Mouse (Mus musculus): ENCODE results near the gene Lrrk1. TPM values are rescaled to one million over a fixed set of nuclear protein-coding genes. Genes with fewer than 3 reads are reported as not detected.

Lrrk1 gene
- polyA plus RNA-seq (2016; fragmentation: Nextera tagmentation; extraction: Ambion mirVana), result 4.6 and 6.0 TPM in 2 replicates

DNA sequence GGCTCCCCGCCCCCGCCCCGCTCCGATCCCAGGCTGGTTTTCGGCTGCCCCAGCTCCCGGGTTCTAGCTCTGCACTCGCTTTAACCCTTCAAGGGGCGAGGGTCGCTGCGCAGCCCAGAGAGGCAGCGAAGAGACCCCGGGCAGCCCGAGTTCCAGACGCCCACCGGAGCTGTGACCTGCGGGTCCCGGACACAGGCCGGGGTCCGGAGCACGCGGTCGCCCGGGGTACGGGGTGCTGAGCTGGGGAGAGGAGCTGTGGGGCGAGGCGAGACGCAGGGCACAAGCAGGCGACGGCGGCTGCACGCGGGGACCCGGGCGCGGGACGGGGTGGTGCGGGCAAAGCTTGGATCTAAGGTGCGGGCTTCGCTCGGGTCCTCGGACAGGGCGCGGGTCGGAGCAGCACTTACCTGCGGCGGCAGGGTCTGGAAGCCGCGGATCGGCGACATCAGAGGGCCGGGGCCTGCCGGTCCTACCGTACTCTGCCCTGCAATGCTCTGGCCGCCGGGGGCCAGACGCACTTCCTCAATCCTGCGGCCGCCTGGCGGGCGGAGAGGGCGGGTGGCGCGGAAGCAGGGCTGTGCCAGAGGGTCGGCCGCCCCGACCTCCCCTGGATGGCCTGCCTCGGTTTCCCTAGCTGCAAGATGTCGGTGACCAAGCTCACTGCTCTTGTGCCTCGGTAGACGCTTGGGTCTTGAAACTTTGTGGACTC lies at the start of gene Lrrk1:
Gene Lrrk1, minus strand, starts transcription at position 538 of the 709 bp plus-strand sequence.
- no peaks in the 10 kb centered on the region for H3K36me3 ChIP-seq
- H3K27ac ChIP-seq (replicated peaks), result peak within 1 kb of the TSS; percentile 88
- peaks cover 20% of the 10 kb centered on the region for H3K4me1 ChIP-seq
- H3K4me3 ChIP-seq, result peak within 1 kb of the TSS; percentile 77
- peaks cover 31% of the 10 kb centered on the region; the same call in 1 of the 2 replicates for H3K27me3 ChIP-seq (ENCODE audit: low read depth, poor library complexity, severe bottlenecking)
- peak; percentile 77 for DNase-seq (ENCODE audit: low spot score)
- no peaks in the 10 kb centered on the region for H3K9me3 ChIP-seq (replicated peaks)
- WGBS, result under 1% methylated on average over 70 of the region's 70 CpGs

DNA sequence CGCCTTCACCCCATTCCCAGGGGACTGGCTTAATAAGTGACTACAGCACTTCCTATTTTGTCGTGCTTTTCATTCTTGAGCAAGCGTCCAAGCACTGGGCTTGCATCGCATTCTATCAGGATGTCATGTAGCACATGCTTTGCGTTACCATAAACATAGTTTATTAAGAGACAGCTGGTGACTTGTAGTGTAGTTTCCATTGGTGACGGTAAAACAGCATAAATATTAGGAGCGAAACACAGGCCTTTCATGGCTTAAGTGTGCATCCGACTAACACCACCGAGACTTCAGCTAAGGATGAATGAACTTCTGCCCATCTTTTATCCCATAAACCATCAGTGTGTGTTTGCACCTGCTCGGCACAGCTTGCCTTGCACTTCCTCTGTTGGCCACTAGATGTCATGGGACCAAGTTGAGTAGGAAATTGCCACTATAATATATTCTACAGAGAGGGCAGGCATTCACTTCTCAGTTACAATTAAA lies 46.3 kb upstream of the Lrrk1 start:
- H3K4me1 ChIP-seq, result peaks cover 6% of the 10 kb centered on the region; the same call in 1 of the 2 replicates
- peaks cover 11% of the 10 kb centered on the region for H3K27me3 ChIP-seq (ENCODE audit: low read depth, poor library complexity, severe bottlenecking)
- H3K9me3 ChIP-seq (replicated peaks), result no peaks in the 10 kb centered on the region
- WGBS, result 54% methylated on average over 10 of the region's 10 CpGs
- H3K36me3 ChIP-seq, result no peaks in the 10 kb centered on the region
- H3K4me3 ChIP-seq, result no peak overlapping the region
- no peak overlapping the region for H3K27ac ChIP-seq (replicated peaks)
- peak; percentile 64 for DNase-seq (ENCODE audit: low spot score)

DNA sequence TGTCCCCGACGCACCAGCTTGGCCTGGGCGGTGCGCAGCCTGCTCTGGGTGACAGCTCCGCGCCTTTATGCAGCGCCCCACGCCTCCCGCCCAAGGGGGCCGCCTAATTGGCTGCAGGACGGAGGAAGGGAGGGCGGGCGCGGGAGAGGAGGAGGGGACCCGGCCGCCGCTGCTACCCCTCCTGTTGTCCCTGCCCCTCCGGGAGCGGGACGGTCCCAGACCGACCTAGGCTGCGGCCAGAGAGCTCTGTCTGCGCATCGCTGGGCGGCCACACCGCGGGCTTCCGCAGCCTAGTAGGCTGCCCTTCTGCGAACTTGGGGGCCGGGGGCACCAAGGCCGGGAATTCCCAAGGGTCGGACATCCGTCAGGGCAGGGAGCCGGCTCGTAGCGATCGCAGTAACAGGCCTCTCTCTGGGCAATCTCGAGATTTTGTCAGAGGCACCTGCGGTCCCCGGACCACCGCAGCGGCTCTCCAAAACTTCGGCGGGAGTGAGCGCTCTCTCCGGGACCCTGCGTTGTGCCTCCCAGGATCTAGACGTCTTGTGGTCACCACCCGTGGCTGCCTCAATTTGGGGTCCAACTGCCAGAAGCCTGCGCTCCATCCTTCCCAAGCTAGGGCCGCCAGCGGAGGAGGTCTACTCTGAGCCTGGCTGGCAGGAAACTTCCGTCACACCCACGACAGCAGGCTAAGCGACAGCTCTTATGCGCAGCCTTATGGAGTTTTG lies 39.4 kb upstream of the Lrrk1 start, which contains the start of gene Aldh1a3:
Gene Aldh1a3, minus strand, starts transcription at position 81 of the 725 bp plus-strand sequence.
- peak; percentile 68 for DNase-seq (ENCODE audit: low spot score)
- Histone ChIP-seq H3K36me3 (no peaks in the 10 kb centered on the region), H3K4me1 (peaks cover 18% of the 10 kb centered on the region), H3K27ac (replicated peaks) (peak within 1 kb of the TSS; percentile 46; the same call in 1 of the 2 replicates), H3K9me3 (replicated peaks) (no peaks in the 10 kb centered on the region), H3K27me3 (ENCODE audit: low read depth, poor library complexity, severe bottlenecking) (peaks cover 77% of the 10 kb centered on the region), H3K4me3 (peak within 1 kb of the TSS; percentile 64)
- under 1% methylated on average over 56 of the region's 56 CpGs for WGBS

DNA sequence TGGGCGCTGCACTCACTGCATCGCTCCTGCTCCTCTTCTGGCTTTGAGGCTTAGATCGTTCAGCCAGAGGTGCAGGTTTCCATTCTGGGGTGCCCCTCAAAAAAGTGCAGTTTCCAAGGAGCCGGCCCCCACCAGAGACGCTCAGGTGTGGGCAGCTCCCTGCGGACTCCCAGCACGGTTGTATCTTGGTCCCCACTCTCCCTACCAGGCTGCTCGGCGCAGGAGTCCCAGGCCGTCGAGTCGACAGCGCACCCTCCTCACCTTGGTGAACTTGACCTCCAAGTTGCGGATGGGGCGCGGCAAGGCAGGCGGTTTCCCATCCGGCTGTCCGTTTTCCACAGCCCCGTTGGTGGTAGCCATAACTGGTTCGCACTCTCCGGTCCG lies 38.9 kb upstream of the Lrrk1 start:
- under 1% methylated on average over 23 of the region's 23 CpGs for WGBS
- peak overlapping the region; percentile 64 for H3K4me3 ChIP-seq
- no peak for DNase-seq (ENCODE audit: low spot score)
- H3K36me3 ChIP-seq, result no peaks in the 10 kb centered on the region
- peaks cover 79% of the 10 kb centered on the region for H3K27me3 ChIP-seq (ENCODE audit: low read depth, poor library complexity, severe bottlenecking)
- H3K4me1 ChIP-seq, result peaks cover 18% of the 10 kb centered on the region
- H3K27ac ChIP-seq (replicated peaks), result no peak overlapping the region
- no peaks in the 10 kb centered on the region for H3K9me3 ChIP-seq (replicated peaks)

GRCm38 (mm10) chr7:66421903-66422302 lies 33.8 kb upstream of the Lrrk1 start:
- no peak for DNase-seq (ENCODE audit: low spot score)
- Histone ChIP-seq H3K27me3 (ENCODE audit: low read depth, poor library complexity, severe bottlenecking) (peaks cover 59% of the 10 kb centered on the region), H3K27ac (replicated peaks) (no peak overlapping the region), H3K9me3 (replicated peaks) (no peaks in the 10 kb centered on the region), H3K36me3 (no peaks in the 10 kb centered on the region), H3K4me3 (no peak overlapping the region), H3K4me1 (peaks cover 3% of the 10 kb centered on the region)
- 81% methylated on average over 8 of the region's 8 CpGs for WGBS

DNA sequence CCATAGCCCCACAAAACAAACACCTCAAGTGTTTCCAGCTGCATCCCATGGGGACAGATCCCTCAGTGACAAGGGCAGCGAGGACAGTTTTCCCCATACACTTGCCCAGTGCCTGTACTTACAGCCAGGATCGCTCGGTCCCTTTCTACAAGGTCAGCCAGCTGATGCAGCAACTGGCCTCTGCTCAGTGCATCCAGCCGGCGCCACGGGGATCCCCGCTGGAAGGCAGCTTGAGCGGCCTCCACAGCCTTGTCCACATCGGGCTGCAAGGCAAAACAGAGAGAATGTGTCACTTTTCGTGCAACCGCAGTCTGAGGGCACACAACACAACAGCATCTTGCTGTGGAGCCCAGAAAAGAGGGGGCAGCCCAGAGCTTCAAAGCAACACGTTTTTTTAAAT lies 30.8 kb upstream of the Lrrk1 start:
- peaks cover 29% of the 10 kb centered on the region for H3K27me3 ChIP-seq (ENCODE audit: low read depth, poor library complexity, severe bottlenecking)
- WGBS, result 53% methylated on average over 12 of the region's 12 CpGs
- H3K36me3 ChIP-seq, result no peaks in the 10 kb centered on the region
- no peaks in the 10 kb centered on the region for H3K9me3 ChIP-seq (replicated peaks)
- no peaks in the 10 kb centered on the region for H3K4me1 ChIP-seq
- H3K27ac ChIP-seq (replicated peaks), result no peak overlapping the region
- no peak overlapping the region for H3K4me3 ChIP-seq
- DNase-seq (ENCODE audit: low spot score), result no peak

DNA sequence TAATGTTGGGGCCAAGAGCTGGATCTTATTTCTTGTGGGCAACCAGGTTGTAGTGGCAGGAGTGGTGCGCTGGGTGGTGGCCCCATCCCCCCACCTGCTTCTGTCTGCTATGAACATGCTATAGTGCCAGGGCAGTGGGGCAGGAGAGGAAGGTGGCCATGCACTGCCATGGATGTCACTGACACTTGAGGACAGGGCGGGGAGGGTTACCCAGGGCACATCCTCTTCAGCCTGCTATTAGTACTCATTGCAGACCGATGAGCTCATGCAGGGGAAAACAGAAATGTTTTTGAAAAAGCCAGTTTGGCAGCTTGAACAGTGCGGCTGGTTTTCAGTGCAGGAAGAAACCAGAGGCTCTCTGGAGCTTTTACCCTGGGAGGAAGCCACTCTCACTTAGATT lies 28.7 kb upstream of the Lrrk1 start:
- no peak for DNase-seq (ENCODE audit: low spot score)
- Histone ChIP-seq H3K9me3 (replicated peaks) (no peaks in the 10 kb centered on the region), H3K4me1 (no peaks in the 10 kb centered on the region), H3K27me3 (ENCODE audit: low read depth, poor library complexity, severe bottlenecking) (peaks cover 14% of the 10 kb centered on the region), H3K36me3 (no peaks in the 10 kb centered on the region), H3K27ac (replicated peaks) (no peak overlapping the region), H3K4me3 (no peak overlapping the region)
- 90% methylated on average over 4 of the region's 4 CpGs for WGBS

GRCm38 (mm10) chr7:66413093-66413492 lies 24.9 kb upstream of the Lrrk1 start:
- no peak for DNase-seq (ENCODE audit: low spot score)
- Histone ChIP-seq H3K27ac (replicated peaks) (no peak overlapping the region), H3K27me3 (ENCODE audit: low read depth, poor library complexity, severe bottlenecking) (no peaks in the 10 kb centered on the region), H3K9me3 (replicated peaks) (no peaks in the 10 kb centered on the region), H3K4me3 (no peak overlapping the region), H3K4me1 (no peaks in the 10 kb centered on the region), H3K36me3 (no peaks in the 10 kb centered on the region)
- WGBS, result 88% methylated on average over 7 of the region's 7 CpGs

DNA sequence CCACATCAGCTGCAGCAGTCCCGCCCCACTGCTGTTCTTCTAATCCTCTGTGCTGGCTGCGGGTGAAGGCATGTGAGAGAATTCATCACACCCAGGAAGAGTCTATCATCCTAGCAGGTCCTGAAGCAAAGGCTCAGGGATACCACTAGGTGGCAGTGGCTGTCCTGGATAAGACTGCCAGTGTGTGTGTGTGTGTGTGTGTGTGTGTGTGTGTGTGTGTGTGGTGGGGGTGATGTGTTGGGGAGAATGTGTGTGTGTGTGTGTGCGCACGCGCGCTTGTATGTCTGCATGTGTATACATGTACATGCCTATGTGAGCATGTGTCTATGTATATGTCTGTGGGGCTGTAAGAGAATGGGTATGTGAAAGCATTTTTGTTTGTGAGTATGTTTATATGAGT lies 21.3 kb upstream of the Lrrk1 start:
- no peaks in the 10 kb centered on the region for H3K36me3 ChIP-seq
- peak; percentile 37 for DNase-seq (ENCODE audit: low spot score)
- WGBS, result 71% methylated on average over 6 of the region's 6 CpGs
- no peaks in the 10 kb centered on the region for H3K9me3 ChIP-seq (replicated peaks)
- no peak overlapping the region for H3K4me3 ChIP-seq
- H3K4me1 ChIP-seq, result peaks cover 9% of the 10 kb centered on the region; the same call in 1 of the 2 replicates
- no peaks in the 10 kb centered on the region for H3K27me3 ChIP-seq (ENCODE audit: low read depth, poor library complexity, severe bottlenecking)
- H3K27ac ChIP-seq (replicated peaks), result no peak overlapping the region

DNA sequence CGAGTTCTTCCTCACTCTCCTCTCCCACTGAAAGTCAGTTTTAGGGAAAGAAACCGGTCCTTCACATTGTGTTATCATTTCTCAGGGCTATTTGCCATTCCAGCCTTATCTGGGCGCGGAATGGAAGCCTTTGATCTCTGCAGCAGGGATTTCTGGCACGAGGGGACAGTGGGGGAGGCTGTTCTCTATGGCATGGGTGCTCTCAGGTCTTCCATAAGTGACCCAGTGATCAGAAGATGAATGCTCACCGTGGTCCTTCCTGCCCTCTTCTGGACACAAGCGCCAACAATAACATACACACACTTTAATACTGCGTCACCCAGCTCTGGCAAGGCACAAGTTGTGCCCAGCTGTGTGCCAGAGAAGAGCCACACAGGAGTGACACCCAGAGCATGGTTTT lies 18.8 kb upstream of the Lrrk1 start:
- no peak overlapping the region for H3K27ac ChIP-seq (replicated peaks)
- no peak overlapping the region for H3K4me3 ChIP-seq
- WGBS, result 75% methylated on average over 8 of the region's 8 CpGs
- DNase-seq (ENCODE audit: low spot score), result no peak
- no peaks in the 10 kb centered on the region for H3K36me3 ChIP-seq
- no peaks in the 10 kb centered on the region for H3K9me3 ChIP-seq (replicated peaks)
- H3K27me3 ChIP-seq (ENCODE audit: low read depth, poor library complexity, severe bottlenecking), result no peaks in the 10 kb centered on the region
- peaks cover 12% of the 10 kb centered on the region for H3K4me1 ChIP-seq

GRCm38 (mm10) chr7:66405951-66406721 lies 18.0 kb upstream of the Lrrk1 start:
- WGBS, result 68% methylated on average over 13 of the region's 13 CpGs
- no peaks in the 10 kb centered on the region for H3K36me3 ChIP-seq
- H3K4me1 ChIP-seq, result peaks cover 20% of the 10 kb centered on the region
- H3K4me3 ChIP-seq, result no peak overlapping the region
- H3K27ac ChIP-seq (replicated peaks), result no peak overlapping the region
- H3K27me3 ChIP-seq (ENCODE audit: low read depth, poor library complexity, severe bottlenecking), result no peaks in the 10 kb centered on the region
- no peaks in the 10 kb centered on the region for H3K9me3 ChIP-seq (replicated peaks)
- DNase-seq (ENCODE audit: low spot score), result no peak

- WGBS, result 66% methylated on average over 11 of the region's 11 CpGs
- no peak for DNase-seq (ENCODE audit: low spot score)
- Histone ChIP-seq H3K4me3 (no peak overlapping the region), H3K36me3 (no peaks in the 10 kb centered on the region), H3K9me3 (replicated peaks) (no peaks in the 10 kb centered on the region), H3K27me3 (ENCODE audit: low read depth, poor library complexity, severe bottlenecking) (no peaks in the 10 kb centered on the region), H3K4me1 (peaks cover 26% of the 10 kb centered on the region), H3K27ac (replicated peaks) (no peak overlapping the region)
These were observed 17.4 kb upstream of the Lrrk1 start for GRCm38 (mm10) chr7:66405541-66405940.

All from midbrain, embryonic 10.5 days (tissue).